Mouse (Mus musculus) heart, adult 2 months (tissue): ENCODE results near the gene Colec11. TPM values are rescaled to one million over a fixed set of nuclear protein-coding genes. Genes with fewer than 3 reads are reported as not detected.
A peak's percentile ranks its signal among the peaks of the same experiment; 100 is the strongest.

Source experiments
- DNase-seq, 2 experiments: peaks; one replicate each; pipeline ENCODE4 v3.0.0; 2021
- H3K27ac ChIP-seq: fragments of 200-600 bp; 2 replicates; pipeline ENCODE4 v1.8.1; 2022
- H3K27me3 ChIP-seq: fragments of 200-500 bp; 2 replicates; pipeline ENCODE4 v1.6.1; 2012; ENCODE audit warnings: mild to moderate bottlenecking, low read length, inconsistent platforms, mixed read lengths; ENCODE audit not compliant: control insufficient read depth, insufficient read depth
- H3K36me3 ChIP-seq: fragments of 200-500 bp; 2 replicates; pipeline ENCODE4 v1.6.1; 2012; ENCODE audit warnings: low read length, inconsistent platforms; ENCODE audit not compliant: control insufficient read depth, insufficient read depth
- H3K4me1 ChIP-seq: fragments of 200-500 bp; 2 replicates; pipeline ENCODE4 v1.6.1; 2011; ENCODE audit warnings: low read length; ENCODE audit not compliant: control insufficient read depth, insufficient read depth
- H3K4me3 ChIP-seq: fragments of 200-600 bp; 2 replicates; pipeline ENCODE4 v1.8.1; 2022
- H3K79me2 ChIP-seq: fragments of 200-500 bp; replicated peaks from 2 replicates; pipeline ENCODE4 v1.6.1; 2012; ENCODE audit warnings: mild to moderate bottlenecking, inconsistent platforms, low read length, moderate library complexity, mixed read lengths; ENCODE audit not compliant: control insufficient read depth, insufficient read depth
- H3K9ac ChIP-seq: fragments of 200-500 bp; 2 replicates; pipeline ENCODE4 v1.6.1; 2012; ENCODE audit warnings: low read depth, mild to moderate bottlenecking, control low read depth, inconsistent platforms, low read length, mixed read lengths
- CTCF ChIP-seq: fragments of 200-600 bp; IDR thresholded peaks from 2 replicates; pipeline ENCODE4 v1.8.1; 2022; ENCODE audit warnings: antibody characterized with exemption, mild to moderate bottlenecking, moderate library complexity
- EP300 ChIP-seq: fragments of 200-500 bp; IDR thresholded peaks from 2 replicates; pipeline ENCODE4 v1.6.1; 2011; ENCODE audit warnings: low read depth, low read length, control low read depth; ENCODE audit not compliant: insufficient read depth
- POLR2A ChIP-seq: fragments of 200-500 bp; IDR thresholded peaks from 2 replicates; pipeline ENCODE4 v1.6.1; 2011; ENCODE audit warnings: mild to moderate bottlenecking, low read depth, low read length, control low read depth; ENCODE audit not compliant: insufficient read depth
- WGBS: fragments of 180-500 bp; shearing (Covaris S2); methylation state at CpG from one replicate; pipeline ENCODE4 v1.1.7; 2018; 5-methylcytosine and 5-hydroxymethylcytosine counted together
- intact Hi-C: fragments of 180-260 bp; cut with DNase I; formaldehyde crosslinking; loops from one replicate; pipeline ENCODE4 v1.15.1; 2025
- polyA plus RNA-seq: library from polyadenylated mRNA; depleted of rRNA; stranded (reverse); fragments of >200 nt; gene quantifications from 2 replicates; pipeline ENCODE4 v1.2.3, GENCODE M21; 2012
- total RNA-seq, 2 experiments: library from RNA; stranded (reverse); gene quantifications; 2 replicates each; pipeline ENCODE4 v1.2.3; 2021

Colec11 gene
- total and polyA plus RNA-seq, 3 experiments: 14.3 to 17.9 (median 15.2) TPM

DNA sequence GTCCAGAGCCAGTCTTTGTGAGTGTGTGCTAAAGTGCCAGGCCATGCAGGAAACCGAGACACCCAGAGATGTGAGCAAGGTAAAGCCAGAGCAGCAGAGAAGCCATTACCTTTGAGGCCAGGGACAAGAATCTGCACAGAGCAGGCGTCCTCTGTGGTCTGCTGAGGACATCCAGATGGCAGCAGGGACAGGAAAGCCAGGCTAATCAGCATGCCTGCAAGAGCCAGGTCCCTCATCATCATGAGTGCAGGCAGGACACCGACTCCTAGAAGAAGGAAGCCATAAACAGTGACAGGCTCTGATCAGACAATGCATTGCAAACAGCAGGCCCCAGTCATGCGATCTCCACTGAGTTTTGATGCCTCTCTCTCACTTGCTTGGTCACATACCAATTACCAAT is 5.9 kb downstream of the Colec11 start:
- H3K4me1 ChIP-seq: no peaks in the 10 kb centered on the region
- H3K36me3 ChIP-seq: no peaks in the 10 kb centered on the region
- TF ChIP-seq CTCF: no peak
- no peak for TF ChIP-seq EP300
- TF ChIP-seq POLR2A: no peak
- H3K9ac ChIP-seq: no peak overlapping the region
- H3K27ac ChIP-seq: no peak overlapping the region
- no peaks in the 10 kb centered on the region for H3K79me2 ChIP-seq
- DNase-seq: no peak
- no peaks in the 10 kb centered on the region for H3K27me3 ChIP-seq
- 51% methylated on average over 4 of the region's 4 CpGs for WGBS
- intact Hi-C loops: no loop called here
- no peak overlapping the region for H3K4me3 ChIP-seq

GRCm38 (mm10) chr12:28614401-28614800 is 8.8 kb downstream of the Colec11 start:
- DNase-seq: no peak
- no peak overlapping the region for H3K27ac ChIP-seq
- intact Hi-C loops: no loop called here
- H3K36me3 ChIP-seq: no peaks in the 10 kb centered on the region
- no peaks in the 10 kb centered on the region for H3K27me3 ChIP-seq
- H3K9ac ChIP-seq: no peak overlapping the region
- TF ChIP-seq CTCF: no peak
- no peak for TF ChIP-seq POLR2A
- TF ChIP-seq EP300: no peak
- H3K4me3 ChIP-seq: no peak overlapping the region
- H3K79me2 ChIP-seq: no peaks in the 10 kb centered on the region
- no peaks in the 10 kb centered on the region for H3K4me1 ChIP-seq
- WGBS: 47% methylated on average over 7 of the region's 7 CpGs

- 56% methylated on average over 6 of the region's 6 CpGs for WGBS
Measured at GRCm38 (mm10) chr12:28612391-28612790, 10.8 kb downstream of the Colec11 start.

DNA sequence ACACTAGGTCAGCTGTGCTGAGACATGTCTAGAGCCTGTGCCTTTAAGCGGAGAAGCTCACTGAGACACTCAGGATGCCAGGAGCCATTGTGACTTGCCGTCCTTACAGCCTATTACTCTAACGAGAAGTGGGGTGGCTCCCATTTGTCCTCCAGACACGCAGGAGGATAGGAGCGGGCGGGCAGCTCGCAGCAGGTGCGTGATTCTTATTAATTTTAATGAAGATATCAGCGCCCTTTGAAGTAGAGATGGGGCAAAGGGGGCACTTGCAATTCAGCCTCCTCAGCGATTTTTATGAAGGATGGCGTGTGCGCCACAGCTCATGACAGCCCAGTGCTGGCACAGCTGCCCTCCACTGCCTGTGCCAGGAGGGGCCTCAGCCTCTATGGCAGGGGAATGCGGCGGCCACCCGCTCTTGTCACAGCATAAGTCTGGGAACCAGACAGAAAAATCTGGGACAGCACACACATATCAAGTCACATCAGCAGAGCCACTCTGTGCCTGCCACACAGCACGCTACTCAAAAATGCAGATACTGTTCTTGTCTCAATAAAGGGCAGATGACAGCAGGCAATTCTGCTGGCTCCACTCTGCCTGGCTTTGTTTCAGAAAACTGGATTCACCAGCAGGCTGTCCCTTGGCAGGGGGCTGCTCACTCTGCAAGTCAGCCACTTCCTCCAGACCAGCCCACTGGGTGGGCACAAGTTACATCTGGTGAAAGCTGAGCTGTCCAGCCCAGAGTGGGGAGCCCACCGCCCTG is 15.5 kb downstream of the Colec11 start:
- Histone ChIP-seq H3K36me3 (no peaks in the 10 kb centered on the region), H3K4me3 (no peak overlapping the region), H3K9ac (no peak overlapping the region), H3K79me2 (no peaks in the 10 kb centered on the region), H3K27me3 (no peaks in the 10 kb centered on the region), H3K27ac (no peak overlapping the region), H3K4me1 (peaks cover 2% of the 10 kb centered on the region; the same call in 1 of the 2 replicates)
- intact Hi-C loops: no loop called here
- TF ChIP-seq POLR2A (no peak), CTCF (no peak), EP300 (no peak)
- no peak for DNase-seq
- WGBS: 48% methylated on average over 17 of the region's 17 CpGs

More at GRCm38 (mm10) chr12:28612391-28612790, 10.8 kb downstream of the Colec11 start:
- Histone ChIP-seq H3K4me3 (no peak overlapping the region), H3K27ac (no peak overlapping the region), H3K36me3 (no peaks in the 10 kb centered on the region), H3K27me3 (no peaks in the 10 kb centered on the region), H3K9ac (no peak overlapping the region), H3K79me2 (no peaks in the 10 kb centered on the region), H3K4me1 (peaks cover under 1% of the 10 kb centered on the region; the same call in 1 of the 2 replicates)
- TF ChIP-seq CTCF (no peak), EP300 (no peak), POLR2A (no peak)
- intact Hi-C loops: no loop called here
- no peak for DNase-seq

DNA sequence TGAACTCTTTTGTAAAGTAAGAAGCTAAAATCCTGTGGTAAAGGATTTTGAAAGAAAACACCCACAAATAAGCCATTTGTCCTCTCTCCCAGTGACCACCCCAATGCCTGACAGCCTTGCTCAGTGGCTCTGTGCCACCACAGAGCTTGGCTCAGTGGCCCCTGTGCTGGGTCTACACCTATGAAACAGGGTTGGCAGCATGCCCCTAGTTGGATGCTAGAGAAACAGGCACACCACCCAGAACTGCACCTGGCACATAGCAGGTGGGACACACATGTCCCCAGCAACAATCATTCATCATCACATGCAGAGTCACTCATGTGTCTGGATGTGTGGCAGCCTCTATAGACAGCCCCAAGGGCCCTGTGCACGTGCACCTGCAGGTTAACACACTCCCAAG is 19.7 kb downstream of the Colec11 start:
- Histone ChIP-seq H3K9ac (no peak overlapping the region), H3K4me1 (peaks cover 2% of the 10 kb centered on the region; the same call in 1 of the 2 replicates), H3K27me3 (no peaks in the 10 kb centered on the region), H3K4me3 (no peak overlapping the region), H3K27ac (no peak overlapping the region), H3K79me2 (no peaks in the 10 kb centered on the region), H3K36me3 (no peaks in the 10 kb centered on the region)
- 69% methylated on average over 1 of the region's 1 CpGs for WGBS
- intact Hi-C loops: no loop called here
- TF ChIP-seq CTCF (no peak), POLR2A (no peak), EP300 (no peak)
- no peak for DNase-seq

- H3K27ac ChIP-seq: no peak overlapping the region
- intact Hi-C loops: no loop called here
- H3K36me3 ChIP-seq: no peaks in the 10 kb centered on the region
- WGBS: 21% methylated on average over 4 of the region's 4 CpGs
- H3K9ac ChIP-seq: no peak overlapping the region
- TF ChIP-seq POLR2A (no peak), CTCF (no peak), EP300 (no peak)
- no peaks in the 10 kb centered on the region for H3K4me1 ChIP-seq
- no peaks in the 10 kb centered on the region for H3K79me2 ChIP-seq
- no peaks in the 10 kb centered on the region for H3K27me3 ChIP-seq
- no peak overlapping the region for H3K4me3 ChIP-seq
- DNase-seq: peak; percentile 53 to 80
Measured at GRCm38 (mm10) chr12:28602259-28602658, 20.9 kb downstream of the Colec11 start.
